Mouse (Mus musculus) layer of hippocampus, postnatal 36 days (tissue): ENCODE results near the gene Ap5s1. TPM values are rescaled to one million over a fixed set of nuclear protein-coding genes. Genes with fewer than 3 reads are reported as not detected.
"Not testable (repeated sequence)": the region's sequence is repeated elsewhere in the genome, so short reads cannot be mapped to it uniquely, and the experiment has no call there.

Experiments used
- DNase-seq, 2 experiments: peaks; one replicate each; pipeline ENCODE4 v3.0.0; 2022
- total RNA-seq, 2 experiments: library from RNA; stranded (reverse); gene quantifications; 2 replicates each; pipeline ENCODE4 v1.2.3; 2021

The Ap5s1 gene
- total RNA-seq, 2 experiments from 2014 or later: 22.2 to 25.7 TPM

- no peak for DNase-seq
Measured at GRCm38 (mm10) chr2:131223569-131223968, 16.7 kb downstream of the Ap5s1 start.

- DNase-seq: no peak
Measured at GRCm38 (mm10) chr2:131225178-131225577, 18.3 kb downstream of the Ap5s1 start.

- not testable (repeated sequence) for DNase-seq
Measured at GRCm38 (mm10) chr2:131226669-131227068, 19.8 kb downstream of the Ap5s1 start.

- DNase-seq: no peak
Measured at GRCm38 (mm10) chr2:131227243-131227642, 20.4 kb downstream of the Ap5s1 start.

GRCm38 (mm10) chr2:131232558-131232957 lies 25.7 kb downstream of the Ap5s1 start:
- no peak for DNase-seq

- peak; percentile 91 to 92 for DNase-seq
Measured at GRCm38 (mm10) chr2:131233307-131234126, 26.6 kb downstream of the Ap5s1 start, which contains the start of gene Mavs. Gene Mavs (plus strand): TSS chr2:131234063.

GRCm38 (mm10) chr2:131234127-131234650 lies 27.3 kb downstream of the Ap5s1 start:
- DNase-seq: no peak

- no peak for DNase-seq
Measured at GRCm38 (mm10) chr2:131234970-131235635, 28.2 kb downstream of the Ap5s1 start.

GRCm38 (mm10) chr2:131242180-131242579 lies 35.3 kb downstream of the Ap5s1 start:
- no peak for DNase-seq

GRCm38 (mm10) chr2:131242929-131243328 lies 36.1 kb downstream of the Ap5s1 start:
- DNase-seq: no peak

GRCm38 (mm10) chr2:131253681-131254328 lies 46.9 kb downstream of the Ap5s1 start:
- no peak for DNase-seq

- no peak for DNase-seq
Measured at GRCm38 (mm10) chr2:131254329-131254713, 47.4 kb downstream of the Ap5s1 start.

- DNase-seq: no peak
Measured at GRCm38 (mm10) chr2:131255738-131256137, 48.9 kb downstream of the Ap5s1 start.

- DNase-seq: no peak
Measured at GRCm38 (mm10) chr2:131258693-131259092, 51.8 kb downstream of the Ap5s1 start.

- no peak for DNase-seq
Measured at GRCm38 (mm10) chr2:131260544-131261307, 53.8 kb downstream of the Ap5s1 start.

- DNase-seq: no peak
Measured at GRCm38 (mm10) chr2:131261481-131262212, 54.8 kb downstream of the Ap5s1 start.

GRCm38 (mm10) chr2:131262213-131262672 lies 55.4 kb downstream of the Ap5s1 start, which contains the start of gene Pank2:
Gene Pank2 (plus strand): TSS chr2:131262495.
- DNase-seq: peak; percentile 98
